Mouse (Mus musculus): Measurements from ENCODE around the gene H6pd. TPM values are rescaled to one million over a fixed set of nuclear protein-coding genes. Genes with fewer than 3 reads are reported as not detected.

H6pd gene
- polyA plus RNA-seq, 1 experiment from 2014 or later = 11.8 TPM

DNA sequence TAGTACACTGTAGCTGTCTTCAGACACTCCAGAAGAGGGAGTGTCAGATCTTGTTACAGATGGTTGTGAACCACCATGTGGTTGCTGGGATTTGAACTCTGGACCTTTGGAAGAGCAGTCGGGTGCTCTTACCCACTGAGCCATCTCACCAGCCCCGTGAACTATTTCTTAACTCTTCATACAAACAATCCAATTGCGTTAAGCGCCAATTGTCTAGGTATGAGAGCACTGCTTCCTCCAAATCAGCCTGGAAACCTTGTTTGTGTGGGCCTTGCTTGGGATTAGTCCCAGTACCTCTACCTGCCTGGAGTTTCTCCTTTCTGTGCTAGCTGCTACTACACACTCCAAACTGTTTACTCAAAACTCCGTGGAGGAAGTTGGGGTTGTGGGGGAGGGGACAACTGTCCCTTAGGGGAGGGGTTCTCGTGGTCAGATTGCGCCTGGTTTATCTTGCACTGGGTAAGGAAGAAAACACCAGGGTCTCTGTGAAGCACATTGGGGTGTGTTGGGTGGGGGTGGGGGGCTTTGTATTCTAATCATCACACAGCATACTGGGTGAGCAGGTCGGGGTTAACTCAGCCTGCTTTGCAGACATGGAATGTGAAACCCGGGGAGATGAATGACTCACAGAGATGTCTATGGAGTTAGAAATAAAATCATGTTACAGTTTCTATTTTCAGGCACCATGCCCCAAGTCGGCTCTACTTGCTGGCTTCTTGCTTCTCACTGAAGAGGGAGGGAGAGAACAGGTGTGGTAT is 2.9 kb upstream of the H6pd start:
- H3K27ac ChIP-seq (replicated peaks) = peak overlapping the region; percentile 35

DNA sequence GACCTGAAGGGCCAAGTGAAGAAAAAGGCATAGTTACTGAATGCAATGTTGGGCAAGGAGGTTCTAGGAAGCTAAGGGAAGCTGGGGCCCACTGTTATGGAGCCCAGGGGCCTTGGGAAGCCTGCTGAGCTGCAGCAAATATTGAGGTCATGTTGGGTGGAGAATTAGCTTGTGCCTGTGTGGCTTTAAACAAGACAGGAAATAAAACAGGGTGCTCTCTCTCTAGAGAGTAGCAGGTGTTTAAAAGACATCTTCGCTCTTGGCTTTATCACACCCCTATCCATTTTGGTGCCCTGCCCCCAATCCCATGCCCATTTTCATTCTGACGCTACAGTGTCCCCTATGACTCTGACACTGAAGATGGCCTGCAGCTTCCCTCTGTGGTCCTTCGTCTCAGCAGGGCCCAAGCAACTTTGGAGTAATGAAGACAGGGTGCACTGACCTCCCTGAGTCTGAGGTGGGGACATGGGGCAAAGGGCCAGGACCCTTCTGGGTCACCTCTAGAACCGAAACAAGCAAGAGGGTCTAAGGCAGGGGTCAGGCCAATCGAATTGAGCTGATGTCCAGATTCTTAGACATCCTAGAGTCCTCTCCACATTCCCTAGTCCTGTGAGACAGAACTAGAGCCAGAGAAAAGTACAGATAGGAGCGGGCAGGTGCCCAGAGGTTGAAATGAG is 1.4 kb upstream of the H6pd start:
- Histone ChIP-seq H3K27me3 (ENCODE audit: control insufficient read depth, insufficient read depth, low read length) (no peaks in the 10 kb centered on the region), H3K4me3 (ENCODE audit: low read depth, low read length) (no peak overlapping the region), H3K9ac (ENCODE audit: low read length) (no peak overlapping the region), H3K36me3 (ENCODE audit: control insufficient read depth, insufficient read depth, low read length) (no peaks in the 10 kb centered on the region), H3K9me3 (ENCODE audit: control insufficient read depth, low read length) (no peaks in the 10 kb centered on the region), H3K4me1 (replicated peaks; ENCODE audit: control insufficient read depth, insufficient read depth) (peaks cover 8% of the 10 kb centered on the region; the same call in 1 of the 2 replicates), H3K4me2 (replicated peaks; ENCODE audit: low read depth) (no peak overlapping the region), H3K27ac (replicated peaks) (no peak overlapping the region)
- ATAC-seq (ENCODE audit: low FRiP score, low TSS enrichment) (no peak), DNase-seq (ENCODE audit: low spot score) (no peak)
- TF ChIP-seq EP300 (optimal IDR thresholded peaks at IDR 0.05) (no peak), CTCF (IDR thresholded peaks at IDR 0.05; ENCODE audit: low read depth) (no peak)
- WGBS = 91% methylated on average over 6 of the region's 6 CpGs

More for the DNA sequence above, 2.9 kb upstream of the H6pd start:
- Histone ChIP-seq H3K9ac (ENCODE audit: low read length) (no peak overlapping the region), H3K4me2 (replicated peaks; ENCODE audit: low read depth) (no peak overlapping the region), H3K36me3 (ENCODE audit: control insufficient read depth, insufficient read depth, low read length) (no peaks in the 10 kb centered on the region), H3K27me3 (ENCODE audit: control insufficient read depth, insufficient read depth, low read length) (no peaks in the 10 kb centered on the region), H3K9me3 (ENCODE audit: control insufficient read depth, low read length) (no peaks in the 10 kb centered on the region), H3K4me1 (replicated peaks; ENCODE audit: control insufficient read depth, insufficient read depth) (peaks cover 8% of the 10 kb centered on the region; the same call in 1 of the 2 replicates), H3K4me3 (ENCODE audit: low read depth, low read length) (no peak overlapping the region)
- no peak for ATAC-seq (ENCODE audit: low FRiP score, low TSS enrichment)
- 19% methylated on average over 10 of the region's 10 CpGs for WGBS
- TF ChIP-seq EP300 (optimal IDR thresholded peaks at IDR 0.05) (no peak), CTCF (IDR thresholded peaks at IDR 0.05; ENCODE audit: low read depth) (no peak)
- DNase-seq (ENCODE audit: low spot score) = peak; percentile 36

DNA sequence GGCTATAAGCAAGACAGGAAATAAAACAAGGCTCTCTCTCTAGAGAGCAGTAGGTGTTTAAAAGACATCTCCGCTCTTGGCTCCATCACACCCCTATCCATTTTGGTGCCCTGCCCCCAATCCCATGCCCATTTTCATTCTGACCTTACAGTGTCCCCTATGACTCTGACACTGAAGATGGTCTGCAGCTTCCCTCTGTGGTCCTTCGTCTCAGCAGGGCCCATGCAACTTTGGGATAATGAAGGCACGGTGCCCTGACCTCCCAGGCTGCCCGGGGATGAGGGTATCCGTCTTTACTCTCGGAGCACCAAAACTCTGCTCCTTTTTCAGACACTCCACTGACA is 736 bp upstream of the H6pd start:
- H3K4me2 ChIP-seq (replicated peaks; ENCODE audit: low read depth) = peak overlapping the region; percentile 75
- peaks cover 8% of the 10 kb centered on the region; the same call in 1 of the 2 replicates for H3K4me1 ChIP-seq (replicated peaks; ENCODE audit: control insufficient read depth, insufficient read depth)
- H3K9ac ChIP-seq (ENCODE audit: low read length) = no peak overlapping the region
- ATAC-seq (ENCODE audit: low FRiP score, low TSS enrichment) = no peak
- H3K27ac ChIP-seq (replicated peaks) = peak overlapping the region; percentile 96; the same call in 1 of the 2 replicates
- H3K36me3 ChIP-seq (ENCODE audit: control insufficient read depth, insufficient read depth, low read length) = no peaks in the 10 kb centered on the region
- no peak for DNase-seq (ENCODE audit: low spot score)
- 85% methylated on average over 6 of the region's 6 CpGs for WGBS
- H3K4me3 ChIP-seq (ENCODE audit: low read depth, low read length) = no peak overlapping the region
- no peaks in the 10 kb centered on the region for H3K27me3 ChIP-seq (ENCODE audit: control insufficient read depth, insufficient read depth, low read length)
- no peaks in the 10 kb centered on the region for H3K9me3 ChIP-seq (ENCODE audit: control insufficient read depth, low read length)
- no peak for TF ChIP-seq CTCF (IDR thresholded peaks at IDR 0.05; ENCODE audit: low read depth)
- no peak for TF ChIP-seq EP300 (optimal IDR thresholded peaks at IDR 0.05)

DNA sequence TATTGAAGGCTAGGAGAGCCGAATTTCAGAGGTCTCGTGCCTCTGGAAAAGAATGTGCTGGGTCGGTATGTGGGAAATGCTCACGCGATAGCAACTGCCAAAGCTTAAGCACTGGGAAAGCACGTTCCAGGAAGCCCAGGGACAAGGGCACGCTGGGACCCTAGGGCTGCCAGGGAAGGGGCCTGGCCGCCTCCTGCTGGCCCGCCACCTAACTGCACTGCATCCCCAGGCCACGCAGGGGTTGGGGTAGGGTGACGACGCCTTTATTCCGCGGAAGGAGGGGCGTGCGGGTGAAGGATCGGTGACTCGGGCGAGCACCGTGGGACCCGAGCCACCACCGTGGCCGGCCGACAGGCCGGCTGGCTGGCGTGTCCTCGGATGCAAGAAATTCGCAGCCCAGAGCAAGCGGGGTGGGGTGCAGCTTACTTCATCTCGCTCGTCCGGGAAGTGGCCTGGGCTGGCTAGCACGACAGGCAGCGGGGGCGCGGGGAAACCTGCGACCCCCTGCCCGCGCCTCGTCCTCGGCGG is 434 bp downstream of the H6pd start:
- H3K27ac ChIP-seq (replicated peaks) = peak overlapping the region; percentile 96
- H3K9ac ChIP-seq (ENCODE audit: low read length) = peak overlapping the region; percentile 88
- H3K4me1 ChIP-seq (replicated peaks; ENCODE audit: control insufficient read depth, insufficient read depth) = peaks cover 8% of the 10 kb centered on the region; the same call in 1 of the 2 replicates
- H3K9me3 ChIP-seq (ENCODE audit: control insufficient read depth, low read length) = no peaks in the 10 kb centered on the region
- WGBS = under 1% methylated on average over 38 of the region's 42 CpGs
- H3K4me3 ChIP-seq (ENCODE audit: low read depth, low read length) = peak overlapping the region; percentile 78
- peak overlapping the region; percentile 75 for H3K4me2 ChIP-seq (replicated peaks; ENCODE audit: low read depth)
- no peaks in the 10 kb centered on the region for H3K36me3 ChIP-seq (ENCODE audit: control insufficient read depth, insufficient read depth, low read length)
- ATAC-seq (ENCODE audit: low FRiP score, low TSS enrichment) (peak; percentile 85), DNase-seq (ENCODE audit: low spot score) (peak; percentile 88)
- H3K27me3 ChIP-seq (ENCODE audit: control insufficient read depth, insufficient read depth, low read length) = no peaks in the 10 kb centered on the region
- no peak for TF ChIP-seq EP300 (optimal IDR thresholded peaks at IDR 0.05)
- peak; percentile 83 for TF ChIP-seq CTCF (IDR thresholded peaks at IDR 0.05; ENCODE audit: low read depth)

DNA sequence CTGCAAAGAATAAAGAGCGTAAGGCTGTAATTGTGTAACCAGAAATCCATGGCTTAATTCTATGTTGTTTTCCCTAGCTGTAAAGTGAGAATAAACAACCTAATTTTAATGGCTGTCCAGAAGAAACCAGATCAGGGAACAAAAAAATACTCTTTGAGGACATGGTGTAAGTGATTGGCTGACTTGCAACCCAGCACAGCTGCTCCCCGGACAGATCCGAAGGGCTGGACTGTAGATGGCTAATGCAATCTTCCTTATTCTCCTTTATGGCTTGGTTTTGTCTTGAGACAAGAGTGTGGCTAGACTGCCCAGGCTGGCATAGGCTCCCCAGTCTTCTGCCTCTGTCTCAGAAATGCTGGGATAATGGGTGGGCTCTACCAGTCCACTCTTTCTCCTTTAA is 1.4 kb downstream of the H6pd start:
- no peaks in the 10 kb centered on the region for H3K36me3 ChIP-seq (ENCODE audit: control insufficient read depth, insufficient read depth, low read length)
- ATAC-seq (ENCODE audit: low FRiP score, low TSS enrichment) (no peak), DNase-seq (ENCODE audit: low spot score) (no peak)
- TF ChIP-seq EP300 (optimal IDR thresholded peaks at IDR 0.05) = no peak
- TF ChIP-seq CTCF (IDR thresholded peaks at IDR 0.05; ENCODE audit: low read depth) = no peak
- peak overlapping the region; percentile 75 for H3K4me2 ChIP-seq (replicated peaks; ENCODE audit: low read depth)
- H3K9me3 ChIP-seq (ENCODE audit: control insufficient read depth, low read length) = no peaks in the 10 kb centered on the region
- 59% methylated on average over 3 of the region's 3 CpGs for WGBS
- peak overlapping the region; percentile 96 for H3K27ac ChIP-seq (replicated peaks)
- H3K4me1 ChIP-seq (replicated peaks; ENCODE audit: control insufficient read depth, insufficient read depth) = peaks cover 15% of the 10 kb centered on the region
- H3K9ac ChIP-seq (ENCODE audit: low read length) = no peak overlapping the region
- 0 out of 2 replicates have a peak overlapping the region, but pooled peaks have one; percentile 78 for H3K4me3 ChIP-seq (ENCODE audit: low read depth, low read length)
- H3K27me3 ChIP-seq (ENCODE audit: control insufficient read depth, insufficient read depth, low read length) = no peaks in the 10 kb centered on the region
